Mouse (Mus musculus): ENCODE measurements at regions not wholly inside any gene's neighbourhood (a gene's known extent, or its start where the extent isn't known, plus 50 kb on each side); places are given as distances from the start of the nearest gene placed in this dataset.

DNA sequence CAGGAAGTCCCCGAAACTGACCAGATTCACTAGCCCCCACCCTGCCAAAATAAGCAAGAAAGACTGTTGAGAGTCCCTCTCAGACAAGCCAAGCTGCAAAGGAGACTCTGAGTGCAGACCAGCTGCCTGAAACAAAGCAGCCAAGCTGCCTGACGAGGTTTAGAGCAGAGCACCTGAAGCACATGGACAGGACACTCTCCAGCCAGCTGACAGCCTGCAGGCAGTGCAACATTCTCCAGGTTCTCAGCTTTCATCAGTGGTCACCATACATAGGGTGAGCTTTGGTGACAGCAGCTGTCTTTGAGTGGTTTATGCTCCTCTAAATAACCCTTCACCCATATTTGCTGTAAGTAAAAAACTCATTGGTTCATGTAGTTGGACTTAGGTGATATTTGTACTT lies 350.5 kb downstream of the H2al1j start:
- TF ChIP-seq CTCF (conservative IDR thresholded peaks at IDR 0.05; ENCODE audit: low read length) (no peak), NANOG (IDR thresholded peaks at IDR 0.05; ENCODE audit: borderline replicate concordance, low read length) (no peak), POU5F1 (IDR thresholded peaks at IDR 0.05; ENCODE audit: borderline replicate concordance, low read length) (no peak)
- Histone ChIP-seq H3K4me3 (replicated peaks; ENCODE audit: low read length) (no peak overlapping the region), H3K4me1 (replicated peaks; ENCODE audit: low read depth, low read length) (no peaks in the 10 kb centered on the region), H3K9me3 (ENCODE audit: low read length) (no peaks in the 10 kb centered on the region), H3K36me3 (ENCODE audit: insufficient read depth, low read length) (no peaks in the 10 kb centered on the region), H3K27me3 (ENCODE audit: insufficient read depth, low read length) (no peaks in the 10 kb centered on the region)

DNA sequence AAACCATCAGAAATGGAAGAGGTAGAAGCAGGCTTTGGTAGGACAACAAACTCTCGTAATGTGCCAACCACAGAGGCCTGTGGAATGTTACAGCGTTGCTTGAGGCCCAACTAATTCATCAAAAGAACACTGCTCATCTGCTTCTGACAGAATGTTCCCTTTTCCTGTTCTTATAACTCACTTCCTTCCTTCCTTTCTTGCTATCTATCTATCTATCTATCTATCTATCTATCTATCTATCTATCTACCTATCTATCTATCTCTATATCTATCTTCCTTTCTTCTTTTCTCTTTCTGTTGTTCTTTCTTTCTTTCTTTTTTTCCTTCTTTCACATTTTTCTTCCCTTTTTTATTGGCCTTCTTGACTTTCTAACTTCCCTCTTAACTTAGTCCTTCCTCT lies 353.7 kb downstream of the H2al1j start:
- no peaks in the 10 kb centered on the region for H3K9me3 ChIP-seq (ENCODE audit: low read length)
- no peaks in the 10 kb centered on the region for H3K36me3 ChIP-seq (ENCODE audit: insufficient read depth, low read length)
- no peaks in the 10 kb centered on the region for H3K4me1 ChIP-seq (replicated peaks; ENCODE audit: low read depth, low read length)
- no peak overlapping the region for H3K4me3 ChIP-seq (replicated peaks; ENCODE audit: low read length)
- H3K27me3 ChIP-seq (ENCODE audit: insufficient read depth, low read length), result no peaks in the 10 kb centered on the region
- TF ChIP-seq CTCF (conservative IDR thresholded peaks at IDR 0.05; ENCODE audit: low read length) (no peak), NANOG (IDR thresholded peaks at IDR 0.05; ENCODE audit: borderline replicate concordance, low read length) (no peak), POU5F1 (IDR thresholded peaks at IDR 0.05; ENCODE audit: borderline replicate concordance, low read length) (no peak)

DNA sequence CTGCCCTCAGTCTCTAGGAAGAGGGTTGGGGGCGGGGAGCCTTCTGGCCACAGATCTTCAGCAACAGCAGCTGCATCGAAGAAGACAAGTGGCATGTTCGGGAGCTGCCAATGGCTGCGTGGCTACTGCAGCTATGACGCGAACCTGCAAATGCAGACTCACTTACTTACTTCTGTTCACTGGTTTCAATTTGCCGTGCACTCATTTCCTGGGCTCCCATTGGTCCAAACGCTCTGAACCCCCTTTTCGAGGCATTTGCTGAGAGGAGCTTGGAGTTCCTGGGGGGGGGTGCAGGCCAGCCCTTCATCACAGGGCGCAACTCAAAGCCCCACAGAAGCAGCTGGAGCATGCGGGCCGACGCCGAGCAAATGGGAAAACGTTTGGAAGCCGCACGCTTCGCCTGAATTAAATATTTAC lies 362.4 kb downstream of the H2al1j start:
- H3K4me1 ChIP-seq (replicated peaks; ENCODE audit: low read depth, low read length), result no peaks in the 10 kb centered on the region; the same call in 1 of the 2 replicates
- no peaks in the 10 kb centered on the region for H3K36me3 ChIP-seq (ENCODE audit: insufficient read depth, low read length)
- no peak overlapping the region for H3K4me3 ChIP-seq (replicated peaks; ENCODE audit: low read length)
- no peaks in the 10 kb centered on the region for H3K9me3 ChIP-seq (ENCODE audit: low read length)
- no peaks in the 10 kb centered on the region for H3K27me3 ChIP-seq (ENCODE audit: insufficient read depth, low read length)
- TF ChIP-seq POU5F1 (IDR thresholded peaks at IDR 0.05; ENCODE audit: borderline replicate concordance, low read length) (no peak), NANOG (IDR thresholded peaks at IDR 0.05; ENCODE audit: borderline replicate concordance, low read length) (no peak), CTCF (conservative IDR thresholded peaks at IDR 0.05; ENCODE audit: low read length) (no peak)

DNA sequence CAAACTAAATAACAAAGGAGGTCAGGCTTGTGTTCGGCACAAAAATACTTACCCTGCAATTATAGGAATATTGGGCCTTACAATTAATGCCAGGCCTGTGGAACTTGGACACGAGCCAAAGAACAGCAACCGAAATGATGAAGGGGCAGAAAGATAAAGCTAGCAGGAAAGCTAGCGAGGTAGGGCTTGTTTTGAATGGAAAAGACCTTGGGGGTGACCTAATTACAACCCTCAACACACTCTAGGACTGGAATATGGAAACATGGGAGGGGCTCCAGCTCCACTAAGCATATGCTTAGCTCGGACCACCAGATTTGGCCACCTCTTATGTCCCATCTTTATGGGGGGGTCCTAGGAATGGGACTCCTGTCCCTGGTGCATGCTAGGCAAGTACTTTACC lies 362.8 kb downstream of the H2al1j start:
- Histone ChIP-seq H3K27me3 (ENCODE audit: insufficient read depth, low read length) (no peaks in the 10 kb centered on the region), H3K36me3 (ENCODE audit: insufficient read depth, low read length) (no peaks in the 10 kb centered on the region), H3K9me3 (ENCODE audit: low read length) (no peaks in the 10 kb centered on the region), H3K4me3 (replicated peaks; ENCODE audit: low read length) (no peak overlapping the region), H3K4me1 (replicated peaks; ENCODE audit: low read depth, low read length) (no peaks in the 10 kb centered on the region; the same call in 1 of the 2 replicates)
- TF ChIP-seq CTCF (conservative IDR thresholded peaks at IDR 0.05; ENCODE audit: low read length) (no peak), NANOG (IDR thresholded peaks at IDR 0.05; ENCODE audit: borderline replicate concordance, low read length) (no peak), POU5F1 (IDR thresholded peaks at IDR 0.05; ENCODE audit: borderline replicate concordance, low read length) (no peak)

DNA sequence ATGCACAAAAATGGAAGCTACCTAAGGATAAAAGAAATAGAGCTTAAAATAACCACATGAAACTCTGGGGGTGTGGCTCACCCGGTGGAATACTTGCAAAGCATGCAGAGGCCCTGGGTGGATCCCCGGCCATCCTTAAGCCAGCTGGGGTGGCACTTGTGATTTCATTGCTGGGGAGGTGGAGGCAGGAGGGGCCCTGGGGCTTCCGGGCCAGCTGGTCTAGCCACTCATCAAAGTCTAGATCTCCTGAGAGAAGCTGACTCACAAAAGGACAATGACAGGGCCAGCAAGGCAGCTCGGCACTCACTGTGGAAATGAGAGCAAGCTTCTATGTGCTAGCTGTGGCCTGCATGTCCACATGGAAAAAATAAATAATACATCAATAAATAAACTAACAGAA lies 363.4 kb downstream of the H2al1j start:
- Histone ChIP-seq H3K36me3 (ENCODE audit: insufficient read depth, low read length) (no peaks in the 10 kb centered on the region), H3K9me3 (ENCODE audit: low read length) (no peaks in the 10 kb centered on the region), H3K4me3 (replicated peaks; ENCODE audit: low read length) (no peak overlapping the region), H3K4me1 (replicated peaks; ENCODE audit: low read depth, low read length) (no peaks in the 10 kb centered on the region; the same call in 1 of the 2 replicates), H3K27me3 (ENCODE audit: insufficient read depth, low read length) (no peaks in the 10 kb centered on the region)
- no peak for TF ChIP-seq POU5F1 (IDR thresholded peaks at IDR 0.05; ENCODE audit: borderline replicate concordance, low read length)
- TF ChIP-seq NANOG (IDR thresholded peaks at IDR 0.05; ENCODE audit: borderline replicate concordance, low read length), result no peak
- no peak for TF ChIP-seq CTCF (conservative IDR thresholded peaks at IDR 0.05; ENCODE audit: low read length)

DNA sequence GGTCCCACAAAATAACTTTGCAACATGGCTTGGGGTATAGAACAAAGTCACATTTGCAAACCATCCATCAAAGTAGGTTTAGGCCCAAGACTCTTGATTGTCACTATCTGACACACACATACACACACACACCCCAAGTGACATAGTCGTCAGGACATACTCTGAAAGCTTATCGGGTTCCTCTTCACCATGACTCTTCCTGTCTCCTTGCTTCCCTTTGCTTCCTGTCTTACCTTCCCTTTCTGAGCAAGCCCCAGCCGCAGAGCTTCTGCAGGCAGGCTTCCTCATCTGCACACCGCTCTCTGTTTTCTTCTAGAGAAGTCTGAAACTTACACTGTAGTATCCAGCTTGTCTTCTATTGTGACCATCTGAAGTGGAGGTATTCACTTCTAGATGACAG lies 368.9 kb downstream of the H2al1j start:
- Histone ChIP-seq H3K36me3 (ENCODE audit: insufficient read depth, low read length) (no peaks in the 10 kb centered on the region), H3K4me3 (replicated peaks; ENCODE audit: low read length) (no peak overlapping the region), H3K4me1 (replicated peaks; ENCODE audit: low read depth, low read length) (no peaks in the 10 kb centered on the region), H3K9me3 (ENCODE audit: low read length) (peaks cover 8% of the 10 kb centered on the region; the same call in 1 of the 2 replicates), H3K27me3 (ENCODE audit: insufficient read depth, low read length) (no peaks in the 10 kb centered on the region)
- TF ChIP-seq POU5F1 (IDR thresholded peaks at IDR 0.05; ENCODE audit: borderline replicate concordance, low read length) (no peak), CTCF (conservative IDR thresholded peaks at IDR 0.05; ENCODE audit: low read length) (no peak), NANOG (IDR thresholded peaks at IDR 0.05; ENCODE audit: borderline replicate concordance, low read length) (no peak)

DNA sequence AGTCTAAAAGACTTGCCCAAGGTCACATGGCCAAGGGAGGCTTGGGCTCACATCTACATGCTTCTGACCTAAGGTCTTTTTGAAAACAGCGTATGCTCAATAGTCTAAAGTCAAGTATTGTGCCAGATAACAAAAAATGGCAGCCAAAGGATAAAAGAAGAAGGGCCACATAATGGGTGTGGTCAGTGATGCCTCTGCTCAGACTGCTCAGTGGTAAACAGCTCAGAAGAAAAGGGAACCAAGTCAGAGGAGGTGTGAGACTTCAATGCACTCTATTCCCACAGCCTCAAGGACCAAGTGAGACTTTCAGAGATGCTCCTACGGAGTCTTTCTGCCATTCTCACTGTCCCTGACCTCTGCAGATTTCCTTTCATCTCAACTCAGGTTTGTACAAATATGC lies 373.5 kb downstream of the H2al1j start:
- Histone ChIP-seq H3K9me3 (ENCODE audit: low read length) (peaks cover 8% of the 10 kb centered on the region; the same call in 1 of the 2 replicates), H3K4me1 (replicated peaks; ENCODE audit: low read depth, low read length) (no peaks in the 10 kb centered on the region), H3K4me3 (replicated peaks; ENCODE audit: low read length) (no peak overlapping the region), H3K27me3 (ENCODE audit: insufficient read depth, low read length) (no peaks in the 10 kb centered on the region), H3K36me3 (ENCODE audit: insufficient read depth, low read length) (no peaks in the 10 kb centered on the region)
- TF ChIP-seq POU5F1 (IDR thresholded peaks at IDR 0.05; ENCODE audit: borderline replicate concordance, low read length) (no peak), CTCF (conservative IDR thresholded peaks at IDR 0.05; ENCODE audit: low read length) (no peak), NANOG (IDR thresholded peaks at IDR 0.05; ENCODE audit: borderline replicate concordance, low read length) (no peak)

DNA sequence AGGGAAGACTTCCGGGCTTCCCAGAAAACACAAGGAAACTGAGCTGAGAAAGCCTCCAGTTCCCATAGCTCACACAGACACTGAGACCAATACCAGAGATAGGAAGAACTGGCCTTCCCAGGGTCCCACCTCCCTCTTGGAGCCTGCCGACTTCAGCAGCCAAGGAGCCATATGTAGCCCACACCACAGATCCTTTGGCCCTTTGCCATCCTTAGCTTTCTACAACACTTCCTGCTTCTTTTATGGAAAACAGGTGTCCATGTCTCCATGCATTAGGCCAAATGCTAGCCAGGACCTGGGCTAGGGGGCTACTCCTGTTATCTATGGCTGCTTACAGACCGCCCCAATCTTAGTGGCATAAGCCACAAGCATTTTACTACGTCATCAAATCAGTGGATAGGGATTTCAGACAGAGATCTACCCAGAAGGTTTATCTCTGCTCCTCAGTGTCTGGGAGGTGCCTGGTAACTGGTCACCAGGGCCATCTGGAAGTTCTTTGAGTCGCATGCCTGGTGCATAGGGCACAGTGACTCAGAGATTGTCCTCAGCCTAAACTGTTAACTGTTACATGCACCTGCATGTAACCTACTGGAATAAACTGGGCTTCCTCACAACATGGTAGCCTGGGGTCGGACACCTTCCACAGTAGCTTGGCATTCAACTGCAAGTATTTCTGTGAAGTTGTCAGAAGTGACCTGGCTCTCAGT lies 378.4 kb downstream of the H2al1j start:
- no peak for TF ChIP-seq CTCF (conservative IDR thresholded peaks at IDR 0.05; ENCODE audit: low read length)
- TF ChIP-seq NANOG (IDR thresholded peaks at IDR 0.05; ENCODE audit: borderline replicate concordance, low read length), result no peak
- no peak for TF ChIP-seq POU5F1 (IDR thresholded peaks at IDR 0.05; ENCODE audit: borderline replicate concordance, low read length)
- Histone ChIP-seq H3K4me1 (replicated peaks; ENCODE audit: low read depth, low read length) (no peaks in the 10 kb centered on the region), H3K27me3 (ENCODE audit: insufficient read depth, low read length) (no peaks in the 10 kb centered on the region), H3K36me3 (ENCODE audit: insufficient read depth, low read length) (no peaks in the 10 kb centered on the region), H3K4me3 (replicated peaks; ENCODE audit: low read length) (no peak overlapping the region), H3K9me3 (ENCODE audit: low read length) (no peaks in the 10 kb centered on the region)

DNA sequence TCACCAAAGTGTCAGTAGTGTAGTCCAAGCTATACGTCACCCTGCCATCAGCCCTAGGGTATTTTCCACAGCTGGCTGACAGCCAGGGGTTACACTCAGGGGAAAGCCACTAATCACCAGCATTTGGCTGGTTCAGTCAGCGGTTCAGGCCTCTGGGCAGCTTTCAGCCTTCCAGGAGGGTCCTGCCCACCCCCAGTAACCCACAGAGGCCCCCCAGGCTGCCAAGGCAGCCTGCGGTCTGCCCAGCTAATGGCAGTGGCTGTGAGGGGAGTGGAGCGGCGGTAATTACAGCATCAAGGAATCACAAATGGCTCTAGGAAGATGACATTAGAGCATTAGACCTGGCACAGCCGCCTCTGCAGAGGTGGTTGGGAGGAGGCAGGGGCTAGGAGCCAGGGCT lies 379.7 kb downstream of the H2al1j start:
- Histone ChIP-seq H3K36me3 (ENCODE audit: insufficient read depth, low read length) (no peaks in the 10 kb centered on the region), H3K4me3 (replicated peaks; ENCODE audit: low read length) (no peak overlapping the region), H3K27me3 (ENCODE audit: insufficient read depth, low read length) (no peaks in the 10 kb centered on the region), H3K4me1 (replicated peaks; ENCODE audit: low read depth, low read length) (no peaks in the 10 kb centered on the region), H3K9me3 (ENCODE audit: low read length) (no peaks in the 10 kb centered on the region)
- no peak for TF ChIP-seq NANOG (IDR thresholded peaks at IDR 0.05; ENCODE audit: borderline replicate concordance, low read length)
- TF ChIP-seq CTCF (conservative IDR thresholded peaks at IDR 0.05; ENCODE audit: low read length), result no peak
- TF ChIP-seq POU5F1 (IDR thresholded peaks at IDR 0.05; ENCODE audit: borderline replicate concordance, low read length), result no peak
